Mouse (Mus musculus) heart, embryonic 11.5 days (tissue): Measurements from ENCODE around the gene Frzb. TPM values are rescaled to one million over a fixed set of nuclear protein-coding genes. Genes with fewer than 3 reads are reported as not detected.

ENCODE experiments used
- ATAC-seq: fragments of 200-750 bp; cut with Nextera tagmentation; replicated peaks from 2 replicates; pipeline ENCODE4 v1.8.0; 2017; ENCODE audit warnings: moderate library complexity; ENCODE audit not compliant: insufficient number of reproducible peaks, low FRiP score, low TSS enrichment
- H3K27ac ChIP-seq: fragments of 300-500 bp; sonication (generic); 2 replicates; pipeline ENCODE4 v1.5.1; 2014; ENCODE audit warnings: mild to moderate bottlenecking, low read depth, low read length
- H3K27me3 ChIP-seq: fragments of 300-500 bp; sonication (generic); 2 replicates; pipeline ENCODE4 v1.6.1; 2014; ENCODE audit warnings: mild to moderate bottlenecking, low read length, mixed read lengths; ENCODE audit not compliant: control insufficient read depth, insufficient read depth
- H3K36me3 ChIP-seq: fragments of 300-500 bp; sonication (generic); 2 replicates; pipeline ENCODE4 v1.6.1; 2014; ENCODE audit warnings: mild to moderate bottlenecking, low read length, moderate library complexity, mixed read lengths; ENCODE audit not compliant: control insufficient read depth, insufficient read depth
- H3K4me1 ChIP-seq: fragments of 300-500 bp; sonication (generic); 2 replicates; pipeline ENCODE4 v1.6.1; 2014; ENCODE audit warnings: low read length; ENCODE audit not compliant: control insufficient read depth, insufficient read depth
- H3K4me2 ChIP-seq: fragments of 300-500 bp; sonication (generic); 2 replicates; pipeline ENCODE4 v1.6.1; 2014; ENCODE audit warnings: mild to moderate bottlenecking, moderate library complexity
- H3K4me3 ChIP-seq: fragments of 300-500 bp; sonication (generic); 2 replicates; pipeline ENCODE4 v1.5.1; 2014; ENCODE audit warnings: low read depth, low read length
- H3K9ac ChIP-seq: fragments of 300-500 bp; sonication (generic); 2 replicates; pipeline ENCODE4 v1.6.1; 2014; ENCODE audit warnings: mild to moderate bottlenecking, low read depth, low read length, moderate library complexity
- H3K9me3 ChIP-seq: fragments of 300-500 bp; sonication (generic); replicated peaks from 2 replicates; pipeline ENCODE4 v1.6.1; 2016; ENCODE audit warnings: low read length; ENCODE audit not compliant: control insufficient read depth
- WGBS: fragments of 180-500 bp; shearing (Covaris S2); extraction: QIAGEN DNeasy Blood & Tissue Kit; methylation state at CpG from one replicate; pipeline ENCODE4 v1.1.7; 2014; ENCODE audit not compliant: insufficient replicate concordance; 5-methylcytosine and 5-hydroxymethylcytosine counted together
- polyA plus RNA-seq: library from polyadenylated mRNA; unstranded; fragments of >200 nt; fragmentation: Nextera tagmentation; extraction: Ambion mirVana; gene quantifications from 2 replicates; pipeline ENCODE4 v1.2.1, GENCODE M21; 2014

Gene Frzb
- polyA plus RNA-seq, 1 experiment from 2014 or later: 10.1 TPM

DNA sequence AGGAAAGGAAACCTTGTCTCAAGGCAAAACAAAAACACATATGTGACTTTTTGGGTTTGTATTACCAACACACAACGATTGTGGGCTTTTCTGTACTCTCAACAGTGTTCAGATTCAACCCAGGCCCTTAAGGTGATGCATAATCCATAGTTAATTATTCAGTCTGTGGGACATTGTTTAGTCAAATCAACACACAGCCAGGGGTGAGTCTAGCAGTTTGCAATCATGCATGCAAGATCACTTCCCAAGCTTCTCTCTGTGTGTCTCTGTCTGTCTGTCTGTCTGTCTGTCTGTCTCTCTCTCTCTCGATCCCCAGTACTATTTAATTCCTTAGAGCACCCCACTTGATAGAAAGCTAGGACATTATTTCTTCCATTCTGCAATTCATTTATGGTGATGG is 10.0 kb downstream of the Frzb start:
- no peak for ATAC-seq
- Histone ChIP-seq H3K4me1 (no peaks in the 10 kb centered on the region), H3K9me3 (no peaks in the 10 kb centered on the region), H3K27ac (no peak overlapping the region), H3K4me3 (no peak overlapping the region), H3K27me3 (no peaks in the 10 kb centered on the region), H3K9ac (no peak overlapping the region), H3K36me3 (no peaks in the 10 kb centered on the region), H3K4me2 (no peak overlapping the region)
- whole genome bisulfite sequencing: 69% methylated on average over 2 of the region's 2 CpGs

DNA sequence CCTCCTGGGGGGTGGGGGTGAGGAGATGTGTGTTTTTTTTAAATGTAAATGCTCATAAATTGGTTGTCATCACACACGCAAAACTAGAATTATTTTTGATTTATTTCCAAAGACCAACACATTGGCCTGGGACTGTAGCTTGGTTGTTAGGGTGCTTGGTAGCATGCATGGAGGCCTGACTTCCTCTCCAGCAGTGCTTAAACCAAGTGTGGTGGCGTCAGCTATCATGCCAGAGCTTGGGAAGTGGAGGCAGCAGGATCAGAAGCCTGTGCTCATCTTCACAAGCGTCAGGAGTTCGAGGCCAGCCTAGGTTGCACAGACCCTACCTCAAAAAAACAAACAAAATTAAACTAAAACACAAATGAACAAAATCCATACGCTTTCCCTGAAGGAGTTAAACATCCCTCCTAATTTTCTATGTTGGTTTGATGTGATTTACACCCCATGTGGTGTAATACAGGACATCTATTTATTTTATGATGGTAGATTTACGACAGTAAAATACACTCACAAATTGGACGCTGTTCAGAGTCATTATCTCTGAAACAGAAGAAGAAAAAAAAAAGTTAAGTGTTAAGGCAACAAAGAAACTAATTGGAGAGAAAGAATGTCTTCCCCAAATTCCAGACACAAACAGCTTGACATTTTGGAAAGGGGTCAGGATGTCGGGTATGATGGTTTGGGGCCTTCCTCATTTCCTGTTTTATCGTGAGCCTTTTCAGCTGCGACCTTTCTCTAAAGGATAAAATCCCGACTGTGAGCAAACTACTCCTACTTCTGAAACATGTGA is 12.4 kb downstream of the Frzb start:
- ATAC-seq: no peak

DNA sequence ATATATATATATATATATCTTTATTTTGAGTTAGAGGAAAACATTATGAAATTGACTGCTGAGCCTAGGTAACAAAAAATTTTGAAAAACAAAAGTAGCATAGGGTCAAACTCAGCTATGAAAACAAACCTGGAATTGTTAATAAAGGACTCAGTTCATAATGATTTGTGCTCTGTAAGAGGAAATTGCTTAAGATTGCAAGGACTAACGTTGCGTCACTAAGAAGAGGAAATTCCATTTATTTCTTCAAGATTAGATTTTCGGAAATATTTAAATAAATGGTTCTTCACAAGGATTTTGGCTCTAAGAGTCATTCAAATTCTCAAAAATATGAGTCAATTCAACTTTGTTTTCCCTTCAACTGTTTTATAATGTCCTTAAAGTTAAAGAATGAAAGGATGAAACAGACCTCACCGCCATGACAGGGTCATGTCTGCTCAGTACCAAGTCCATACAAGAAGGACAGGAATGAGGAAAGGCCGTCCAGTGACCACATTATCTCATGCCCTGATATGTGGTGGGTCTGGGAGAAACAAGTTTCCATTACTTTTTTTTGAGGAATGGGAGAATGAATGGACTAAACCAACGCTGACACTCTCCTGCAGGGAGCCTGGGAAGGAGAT is 14.1 kb downstream of the Frzb start:
- H3K4me1 ChIP-seq: peaks cover 2% of the 10 kb centered on the region; the same call in 1 of the 2 replicates
- no peaks in the 10 kb centered on the region for H3K9me3 ChIP-seq
- no peak overlapping the region for H3K27ac ChIP-seq
- WGBS: 73% methylated on average over 6 of the region's 6 CpGs
- no peak overlapping the region for H3K4me3 ChIP-seq
- no peaks in the 10 kb centered on the region for H3K27me3 ChIP-seq
- no peak for ATAC-seq
- H3K9ac ChIP-seq: no peak overlapping the region
- H3K36me3 ChIP-seq: no peaks in the 10 kb centered on the region
- H3K4me2 ChIP-seq: no peak overlapping the region

More for the DNA sequence above, 12.4 kb downstream of the Frzb start:
- WGBS: 63% methylated on average over 11 of the region's 11 CpGs
- Histone ChIP-seq H3K4me1 (peaks cover under 1% of the 10 kb centered on the region; the same call in 1 of the 2 replicates), H3K27me3 (no peaks in the 10 kb centered on the region), H3K4me2 (no peak overlapping the region), H3K9me3 (no peaks in the 10 kb centered on the region), H3K27ac (no peak overlapping the region), H3K36me3 (no peaks in the 10 kb centered on the region), H3K9ac (no peak overlapping the region), H3K4me3 (no peak overlapping the region)

DNA sequence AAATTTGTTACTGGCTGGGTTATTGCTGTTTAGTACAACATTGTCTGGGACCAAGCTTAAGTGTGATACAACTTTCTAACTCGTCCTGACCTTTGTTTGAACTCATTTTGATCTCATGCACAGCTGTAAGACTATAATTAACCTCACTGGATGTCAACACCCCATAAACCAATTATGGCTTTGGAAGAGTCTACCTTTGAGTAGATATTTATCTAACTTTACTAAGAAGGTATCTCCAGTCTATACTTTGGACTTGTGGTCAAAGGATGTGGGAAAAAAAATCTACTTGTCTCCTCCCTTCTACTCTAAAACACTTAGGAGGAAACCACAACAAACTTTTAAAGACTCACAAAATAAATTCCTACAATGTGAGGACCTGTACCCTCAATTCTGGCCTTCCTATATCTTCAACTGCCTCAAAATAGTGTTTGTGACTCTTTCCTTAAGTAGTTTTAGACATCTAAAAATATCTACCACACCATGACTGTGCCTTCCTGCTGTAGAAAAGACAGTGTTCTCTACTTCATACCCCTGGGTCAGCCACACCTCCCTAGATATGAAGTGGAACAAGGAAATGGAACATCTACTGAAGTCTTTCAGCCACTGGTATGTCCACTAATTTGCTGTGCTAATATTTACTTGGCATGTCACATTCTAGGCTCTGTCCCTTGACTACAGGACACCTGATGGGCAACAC is 16.9 kb downstream of the Frzb start:
- 28% methylated on average over 1 of the region's 1 CpGs for WGBS
- Histone ChIP-seq H3K4me2 (no peak overlapping the region), H3K27me3 (no peaks in the 10 kb centered on the region)

GRCm38 (mm10) chr2:80423116-80423515 is 24.3 kb downstream of the Frzb start:
- 91% methylated on average over 5 of the region's 5 CpGs for WGBS
- no peak for ATAC-seq
- Histone ChIP-seq H3K4me1 (no peaks in the 10 kb centered on the region), H3K4me3 (no peak overlapping the region), H3K27ac (no peak overlapping the region), H3K36me3 (no peaks in the 10 kb centered on the region), H3K9me3 (no peaks in the 10 kb centered on the region), H3K4me2 (no peak overlapping the region), H3K9ac (no peak overlapping the region), H3K27me3 (no peaks in the 10 kb centered on the region)

More for the DNA sequence above, 16.9 kb downstream of the Frzb start:
- Histone ChIP-seq H3K9me3 (no peaks in the 10 kb centered on the region), H3K4me3 (no peak overlapping the region), H3K36me3 (no peaks in the 10 kb centered on the region), H3K27ac (no peak overlapping the region), H3K4me1 (peaks cover 2% of the 10 kb centered on the region; the same call in 1 of the 2 replicates), H3K9ac (no peak overlapping the region)
- ATAC-seq: no peak

- WGBS: 41% methylated on average over 1 of the region's 1 CpGs
- H3K9ac ChIP-seq: no peak overlapping the region
- no peak overlapping the region for H3K4me2 ChIP-seq
- no peaks in the 10 kb centered on the region for H3K4me1 ChIP-seq
- H3K36me3 ChIP-seq: no peaks in the 10 kb centered on the region
- no peak overlapping the region for H3K27ac ChIP-seq
- no peaks in the 10 kb centered on the region for H3K27me3 ChIP-seq
- no peaks in the 10 kb centered on the region for H3K9me3 ChIP-seq
- H3K4me3 ChIP-seq: no peak overlapping the region
- no peak for ATAC-seq
Measured at GRCm38 (mm10) chr2:80421990-80422389, 25.4 kb downstream of the Frzb start.

DNA sequence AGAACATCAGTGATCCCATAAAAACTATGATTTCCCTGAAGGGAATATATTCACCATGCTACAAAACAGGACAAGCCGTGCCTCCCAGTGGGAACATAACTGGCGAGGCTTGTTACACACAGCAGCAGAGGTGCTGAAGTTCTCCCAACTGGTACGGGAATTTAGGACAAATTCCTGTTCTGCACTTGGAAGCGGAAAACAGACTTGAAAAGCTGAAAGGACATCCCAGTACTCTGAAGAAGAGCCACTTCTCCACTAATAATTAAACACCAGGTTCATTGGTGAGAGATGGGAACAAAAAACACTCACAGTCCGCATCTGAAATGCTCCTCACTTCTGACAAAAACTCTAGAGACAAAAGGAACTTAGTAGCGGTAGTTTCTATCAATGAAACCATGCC is 31.1 kb downstream of the Frzb start:
- Histone ChIP-seq H3K36me3 (no peaks in the 10 kb centered on the region), H3K4me3 (no peak overlapping the region), H3K4me1 (no peaks in the 10 kb centered on the region), H3K4me2 (no peak overlapping the region), H3K9ac (no peak overlapping the region), H3K9me3 (no peaks in the 10 kb centered on the region), H3K27ac (no peak overlapping the region), H3K27me3 (no peaks in the 10 kb centered on the region)
- WGBS: 90% methylated on average over 6 of the region's 6 CpGs
- ATAC-seq: no peak

- Histone ChIP-seq H3K9ac (no peak overlapping the region), H3K27me3 (no peaks in the 10 kb centered on the region), H3K4me3 (no peak overlapping the region), H3K9me3 (no peaks in the 10 kb centered on the region), H3K27ac (no peak overlapping the region), H3K4me1 (no peaks in the 10 kb centered on the region), H3K36me3 (no peaks in the 10 kb centered on the region), H3K4me2 (no peak overlapping the region)
- ATAC-seq: no peak
- 54% methylated on average over 3 of the region's 3 CpGs for WGBS
Measured at GRCm38 (mm10) chr2:80414387-80414786, 33.0 kb downstream of the Frzb start.
